Mouse (Mus musculus) frontal cortex, adult 2 months (tissue): ENCODE measurements around the gene Cox6b2. TPM values are rescaled to one million over a fixed set of nuclear protein-coding genes. Genes with fewer than 3 reads are reported as not detected.
A peak's percentile ranks its signal among the peaks of the same experiment; 100 is the strongest.

Experiments
- DNase-seq, 2 experiments: peaks; one replicate each; pipeline ENCODE4 v3.0.0; 2022; ENCODE audit warnings: low spot score in 1 of 2; ENCODE audit errors: extremely low spot score in 1 of 2
- polyA plus RNA-seq: library from polyadenylated mRNA; depleted of rRNA; stranded (reverse); fragments of >200 nt; gene quantifications from 2 replicates; pipeline ENCODE4 v1.2.3, GENCODE M21; 2012; rRNA removed

Gene Cox6b2
- polyA plus RNA-seq, 1 experiment = 19.8 TPM

GRCm38 (mm10) chr7:4723508-4723907 is 29.4 kb downstream of the Cox6b2 start:
- DNase-seq = peak; percentile 32 to 66

GRCm38 (mm10) chr7:4719276-4719675 is 33.6 kb downstream of the Cox6b2 start:
- no peak for DNase-seq

GRCm38 (mm10) chr7:4716955-4717354 is 35.9 kb downstream of the Cox6b2 start:
- no peak for DNase-seq

- no peak for DNase-seq
Observed at GRCm38 (mm10) chr7:4712594-4712993, 40.3 kb downstream of the Cox6b2 start.

- DNase-seq = peak in 1 of 2 experiments; percentile 52
Observed at GRCm38 (mm10) chr7:4705098-4705497, 47.8 kb downstream of the Cox6b2 start.

- DNase-seq = no peak
Observed at GRCm38 (mm10) chr7:4703195-4703594, 49.7 kb downstream of the Cox6b2 start.

GRCm38 (mm10) chr7:4702334-4702733 is 50.6 kb downstream of the Cox6b2 start:
- DNase-seq = no peak

Other genes starting within 250 kb of the Cox6b2 start
- 10.7 and 12.6 TPM in 2 replicates for gene Tnnt1, start 236.7 kb downstream of the Cox6b2 start, polyA plus RNA-seq
- gene Tnni3, start 228.9 kb downstream of the Cox6b2 start, polyA plus RNA-seq = 8.3 and 12.1 TPM in 2 replicates
- 1.4 and 1.6 TPM in 2 replicates for gene Dnaaf3, start 220.6 kb downstream of the Cox6b2 start, polyA plus RNA-seq
- gene Syt5, start 205.6 kb downstream of the Cox6b2 start, polyA plus RNA-seq = 185 and 235 TPM in 2 replicates
- gene Ptprh, start 149.1 kb downstream of the Cox6b2 start, polyA plus RNA-seq = 1.00 and 1.1 TPM in 2 replicates
- 37.9 and 45.7 TPM in 2 replicates for gene Tmem86b, start 121.7 kb downstream of the Cox6b2 start, polyA plus RNA-seq
- 128 and 129 TPM in 2 replicates for gene Ppp6r1, start 94.1 kb downstream of the Cox6b2 start, polyA plus RNA-seq
- gene Hspbp1, start 68.0 kb downstream of the Cox6b2 start, polyA plus RNA-seq = 98.4 and 107 TPM in 2 replicates
- 244 and 251 TPM in 2 replicates for gene Brsk1, start 62.5 kb downstream of the Cox6b2 start, polyA plus RNA-seq
- gene Tmem150b, start 27.8 kb downstream of the Cox6b2 start, polyA plus RNA-seq = 0.13 and 0.14 TPM in 2 replicates
- 74.3 and 83.4 TPM in 2 replicates for gene Kmt5c, start 13.0 kb downstream of the Cox6b2 start, polyA plus RNA-seq
- gene Fam71e2, start 18.2 kb upstream of the Cox6b2 start, polyA plus RNA-seq = 0.02 TPM in 1 of 2 replicates, not detected in the other
- gene Il11, start 29.8 kb upstream of the Cox6b2 start, polyA plus RNA-seq = 0.25 and 0.38 TPM in 2 replicates
- not detected in 2 replicates for gene Tmem190, start 29.8 kb upstream of the Cox6b2 start, polyA plus RNA-seq
- gene Tmem238, start 36.6 kb upstream of the Cox6b2 start, polyA plus RNA-seq = 4.3 and 5.1 TPM in 2 replicates
- gene Rpl28, start 39.8 kb upstream of the Cox6b2 start, polyA plus RNA-seq = 306 and 348 TPM in 2 replicates
- 146 and 177 TPM in 2 replicates for gene Ube2s, start 59.5 kb upstream of the Cox6b2 start, polyA plus RNA-seq
- gene Shisa7, start 91.6 kb upstream of the Cox6b2 start, polyA plus RNA-seq = 149 and 155 TPM in 2 replicates
- 10.6 and 13.8 TPM in 2 replicates for gene Isoc2b, start 117.2 kb upstream of the Cox6b2 start, polyA plus RNA-seq
- 10.7 and 12.0 TPM in 2 replicates for gene Isoc2a, start 124.1 kb upstream of the Cox6b2 start, polyA plus RNA-seq
- 0.44 and 0.53 TPM in 2 replicates for gene Gm36210, start 153.4 kb upstream of the Cox6b2 start, polyA plus RNA-seq
- 9.6 and 10.8 TPM in 2 replicates for gene Zfp628, start 162.1 kb upstream of the Cox6b2 start, polyA plus RNA-seq
- 99.2 and 108 TPM in 2 replicates for gene Nat14, start 168.9 kb upstream of the Cox6b2 start, polyA plus RNA-seq
- 11.1 and 12.5 TPM in 2 replicates for gene Ssc5d, start 172.7 kb upstream of the Cox6b2 start, polyA plus RNA-seq
- 0.22 and 0.27 TPM in 2 replicates for gene Sbk2, start 211.3 kb upstream of the Cox6b2 start, polyA plus RNA-seq
- gene Sbk3, start 218.1 kb upstream of the Cox6b2 start, polyA plus RNA-seq = 2.2 and 2.5 TPM in 2 replicates
- gene Zfp579, start 243.1 kb upstream of the Cox6b2 start, polyA plus RNA-seq = 49.7 and 60.9 TPM in 2 replicates